Mouse (Mus musculus) erythroblast, embryonic 14.5 days (primary cell): ENCODE measurements around the gene Vdr. TPM values are rescaled to one million over a fixed set of nuclear protein-coding genes. Genes with fewer than 3 reads are reported as not detected.

ENCODE experiments used
- H3K27me3 ChIP-seq: 2 replicates; pipeline ENCODE4 v1.6.1; 2012; ENCODE audit warnings: inconsistent platforms; ENCODE audit not compliant: control insufficient read depth
- H3K36me3 ChIP-seq: 2 replicates; pipeline ENCODE4 v1.6.1; 2012; ENCODE audit warnings: mild to moderate bottlenecking, inconsistent platforms; ENCODE audit not compliant: control insufficient read depth
- H3K4me1 ChIP-seq: 2 replicates; pipeline ENCODE4 v1.6.1; 2012; ENCODE audit warnings: inconsistent platforms; ENCODE audit not compliant: control insufficient read depth
- H3K4me3 ChIP-seq: replicated peaks from 2 replicates; pipeline ENCODE3; 2012; ENCODE audit warnings: moderate library complexity, mild to moderate bottlenecking, inconsistent platforms
- H3K9me3 ChIP-seq: 2 replicates; pipeline ENCODE4 v1.6.1; 2012; ENCODE audit warnings: low read length, inconsistent platforms, mixed read lengths; ENCODE audit not compliant: control insufficient read depth
- GATA1 ChIP-seq: IDR thresholded peaks from 2 replicates; pipeline ENCODE4 v1.6.1; 2012; ENCODE audit warnings: low read length, inconsistent platforms, mixed read lengths
- TAL1 ChIP-seq: IDR thresholded peaks from 3 replicates; pipeline ENCODE4 v1.6.1; 2012; ENCODE audit warnings: low read length, inconsistent platforms, mixed read lengths
- polyA plus RNA-seq: library from polyadenylated mRNA; stranded (reverse); fragments of >175 nt; gene quantifications from 2 replicates; pipeline ENCODE4 v1.2.3, GENCODE M21; 2012

Vdr gene
- polyA plus RNA-seq, 1 experiment = not detected

GRCm38 (mm10) chr15:97895847-97896246 lies 14.6 kb downstream of the Vdr start:
- Histone ChIP-seq H3K4me1 (peaks cover 2% of the 10 kb centered on the region), H3K27me3 (no peaks in the 10 kb centered on the region), H3K36me3 (no peaks in the 10 kb centered on the region), H3K9me3 (no peaks in the 10 kb centered on the region), H3K4me3 (no peak overlapping the region)
- TF ChIP-seq GATA1 (no peak), TAL1 (no peak)

GRCm38 (mm10) chr15:97892506-97892905 lies 17.9 kb downstream of the Vdr start:
- no peaks in the 10 kb centered on the region for H3K36me3 ChIP-seq
- H3K9me3 ChIP-seq = no peaks in the 10 kb centered on the region
- H3K27me3 ChIP-seq = no peaks in the 10 kb centered on the region
- H3K4me3 ChIP-seq = no peak overlapping the region
- H3K4me1 ChIP-seq = peaks cover 2% of the 10 kb centered on the region
- TF ChIP-seq GATA1 = no peak
- no peak for TF ChIP-seq TAL1

DNA sequence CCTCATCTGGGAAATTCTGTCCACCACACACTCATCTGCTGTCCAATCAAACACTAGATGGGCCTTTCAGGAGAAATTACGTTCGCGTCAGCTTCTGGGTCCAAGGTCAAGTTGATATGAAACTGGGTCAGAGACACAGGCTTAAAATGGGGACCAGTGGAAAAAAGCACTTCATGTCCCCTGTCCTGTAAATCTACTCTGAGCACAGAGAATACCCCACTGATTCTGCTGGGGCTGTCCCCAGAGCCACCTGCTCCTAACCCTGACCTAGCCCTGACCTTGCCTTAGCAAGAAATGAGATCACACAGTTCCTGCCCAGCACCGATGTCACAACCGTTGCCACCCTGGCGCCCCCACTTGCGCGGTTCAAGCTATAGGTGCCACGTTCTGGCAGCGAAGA lies 20.0 kb downstream of the Vdr start:
- Histone ChIP-seq H3K4me3 (no peak overlapping the region), H3K4me1 (peaks cover 2% of the 10 kb centered on the region), H3K36me3 (no peaks in the 10 kb centered on the region), H3K9me3 (no peaks in the 10 kb centered on the region), H3K27me3 (no peaks in the 10 kb centered on the region)
- no peak for TF ChIP-seq GATA1
- TF ChIP-seq TAL1 = no peak

- Histone ChIP-seq H3K36me3 (no peaks in the 10 kb centered on the region), H3K27me3 (no peaks in the 10 kb centered on the region), H3K4me3 (no peak overlapping the region), H3K9me3 (no peaks in the 10 kb centered on the region), H3K4me1 (peaks cover 2% of the 10 kb centered on the region)
- no peak for TF ChIP-seq TAL1
- no peak for TF ChIP-seq GATA1
Measured at GRCm38 (mm10) chr15:97890017-97890416, 20.4 kb downstream of the Vdr start.

DNA sequence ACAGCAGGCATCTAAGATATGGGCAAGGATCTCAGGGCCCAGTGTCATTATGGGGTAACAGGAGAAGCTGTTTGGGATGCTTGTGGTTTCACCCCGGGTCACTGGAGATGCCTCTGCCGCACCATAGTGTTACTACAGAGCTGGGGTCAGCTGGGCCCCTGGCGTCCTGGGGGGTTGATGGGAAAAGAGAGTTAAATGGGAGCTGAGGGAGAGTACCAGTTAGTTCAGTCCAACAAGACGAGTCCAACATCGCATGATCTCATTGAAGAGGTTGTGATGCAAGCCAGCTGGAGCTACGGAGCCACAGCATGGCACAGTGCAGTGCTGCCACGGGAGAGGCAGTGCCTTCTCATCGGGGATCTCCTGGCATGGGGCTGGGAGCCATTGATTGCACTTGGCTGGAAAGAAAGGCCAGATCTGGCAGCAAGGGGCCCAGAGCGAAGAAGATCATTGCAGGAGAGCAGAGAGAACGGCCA lies 22.9 kb downstream of the Vdr start:
- peaks cover under 1% of the 10 kb centered on the region for H3K4me1 ChIP-seq
- no peak overlapping the region for H3K4me3 ChIP-seq
- no peaks in the 10 kb centered on the region for H3K27me3 ChIP-seq
- TF ChIP-seq GATA1 (no peak), TAL1 (no peak)
- H3K36me3 ChIP-seq = no peaks in the 10 kb centered on the region
- no peaks in the 10 kb centered on the region for H3K9me3 ChIP-seq

GRCm38 (mm10) chr15:97881423-97881822 lies 29.0 kb downstream of the Vdr start:
- TF ChIP-seq GATA1 (no peak), TAL1 (no peak)
- Histone ChIP-seq H3K36me3 (no peaks in the 10 kb centered on the region), H3K27me3 (no peaks in the 10 kb centered on the region; the same call in 1 of the 2 replicates), H3K9me3 (no peaks in the 10 kb centered on the region), H3K4me3 (no peak overlapping the region), H3K4me1 (peaks cover 2% of the 10 kb centered on the region; the same call in 1 of the 2 replicates)

DNA sequence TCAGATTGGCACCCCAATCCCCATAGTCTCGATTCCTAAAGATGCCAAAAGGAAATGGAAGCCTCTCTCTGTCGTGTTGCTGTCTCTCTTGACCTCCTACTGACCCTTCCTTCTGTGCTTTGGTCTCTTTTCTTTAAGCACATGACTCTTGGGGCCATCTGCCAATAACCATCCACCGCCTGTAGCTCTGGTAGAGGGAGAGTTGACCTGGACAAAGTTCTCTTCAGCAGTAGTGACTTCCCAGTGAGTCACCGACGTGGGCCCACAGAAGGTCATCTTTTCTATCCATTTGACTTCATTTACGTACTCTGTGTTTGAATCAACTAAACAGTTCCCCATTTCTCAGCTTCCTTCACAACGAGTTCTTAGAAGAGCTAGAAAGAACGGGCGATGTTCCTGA lies 30.0 kb downstream of the Vdr start:
- Histone ChIP-seq H3K4me3 (no peak overlapping the region), H3K27me3 (no peaks in the 10 kb centered on the region; the same call in 1 of the 2 replicates), H3K36me3 (no peaks in the 10 kb centered on the region), H3K4me1 (peaks cover 2% of the 10 kb centered on the region; the same call in 1 of the 2 replicates), H3K9me3 (no peaks in the 10 kb centered on the region)
- TF ChIP-seq TAL1 (no peak), GATA1 (no peak)

- H3K4me1 ChIP-seq = peaks cover 2% of the 10 kb centered on the region; the same call in 1 of the 2 replicates
Measured at GRCm38 (mm10) chr15:97878696-97879328, 31.6 kb downstream of the Vdr start.

GRCm38 (mm10) chr15:97875784-97876183 lies 34.6 kb downstream of the Vdr start:
- H3K4me3 ChIP-seq = no peak overlapping the region
- H3K27me3 ChIP-seq = no peaks in the 10 kb centered on the region; the same call in 1 of the 2 replicates
- TF ChIP-seq GATA1 (no peak), TAL1 (no peak)
- H3K36me3 ChIP-seq = no peaks in the 10 kb centered on the region
- H3K9me3 ChIP-seq = no peaks in the 10 kb centered on the region
- H3K4me1 ChIP-seq = peaks cover 2% of the 10 kb centered on the region; the same call in 1 of the 2 replicates

More at GRCm38 (mm10) chr15:97878696-97879328, 31.6 kb downstream of the Vdr start:
- TF ChIP-seq GATA1 = no peak
- H3K4me3 ChIP-seq = no peak overlapping the region
- H3K36me3 ChIP-seq = no peaks in the 10 kb centered on the region
- no peaks in the 10 kb centered on the region for H3K9me3 ChIP-seq
- no peaks in the 10 kb centered on the region; the same call in 1 of the 2 replicates for H3K27me3 ChIP-seq

DNA sequence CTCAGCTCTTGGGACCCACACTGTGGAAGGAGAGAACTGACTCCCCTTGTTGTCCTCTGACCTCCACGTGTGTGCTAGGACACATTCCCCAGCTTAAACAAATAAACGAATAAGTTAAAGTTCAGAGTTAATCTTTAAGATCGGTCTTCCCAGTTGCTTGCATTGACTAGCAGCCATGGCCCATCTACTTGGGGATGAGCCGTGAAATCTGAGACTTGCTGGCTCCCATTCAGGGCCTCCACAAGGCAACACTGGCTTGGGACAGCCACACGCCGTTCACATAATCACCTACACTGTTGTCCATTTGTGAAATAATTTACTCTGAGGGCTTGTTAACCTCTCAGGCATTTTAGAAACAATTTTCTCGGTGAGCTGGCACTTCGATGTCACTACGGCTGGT lies 36.7 kb downstream of the Vdr start:
- Histone ChIP-seq H3K27me3 (no peaks in the 10 kb centered on the region), H3K9me3 (no peaks in the 10 kb centered on the region), H3K4me1 (no peaks in the 10 kb centered on the region; the same call in 1 of the 2 replicates), H3K4me3 (no peak overlapping the region), H3K36me3 (no peaks in the 10 kb centered on the region)
- TF ChIP-seq TAL1 (no peak), GATA1 (no peak)
